Mouse (Mus musculus) right cerebral cortex, adult 18-20 months (tissue): ENCODE measurements around the gene Nacc1.
"Not testable (repeated sequence)": the region's sequence is repeated elsewhere in the genome, so short reads cannot be mapped to it uniquely, and the experiment has no call there.

Experiments used
- DNase-seq: peaks from one replicate; pipeline ENCODE4 v3.0.0; 2022; ENCODE audit warnings: mixed read lengths

Nacc1 gene

DNA sequence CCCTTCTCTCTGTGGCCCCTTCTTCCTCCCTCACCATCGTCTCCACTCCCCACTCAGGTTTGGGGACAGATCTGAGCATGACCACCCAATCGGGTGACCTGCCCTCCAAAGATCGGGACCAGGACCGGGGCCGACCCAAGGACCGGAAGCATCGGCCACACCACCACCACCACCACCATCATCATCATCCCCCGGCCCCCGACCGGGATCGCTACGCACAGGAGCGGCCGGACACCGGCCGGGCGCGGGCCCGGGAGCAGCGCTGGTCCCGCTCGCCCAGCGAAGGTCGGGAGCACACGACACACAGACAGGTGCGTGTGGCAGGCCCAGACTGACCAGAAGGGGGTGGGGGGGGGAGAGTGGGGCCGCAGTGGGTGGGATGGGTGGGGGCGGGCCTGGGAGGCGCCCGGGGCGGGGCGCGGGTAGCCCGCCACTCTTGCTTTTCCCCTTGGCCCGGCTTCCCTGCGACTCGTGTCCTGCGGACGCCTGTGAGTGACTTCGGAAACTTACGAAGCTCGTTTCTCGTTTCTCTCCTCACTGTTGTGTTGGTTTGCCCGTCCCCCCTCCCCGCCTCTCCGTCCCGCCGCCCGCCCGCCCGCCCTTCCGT lies 49.0 kb downstream of the Nacc1 start:
- DNase-seq, result no peak

DNA sequence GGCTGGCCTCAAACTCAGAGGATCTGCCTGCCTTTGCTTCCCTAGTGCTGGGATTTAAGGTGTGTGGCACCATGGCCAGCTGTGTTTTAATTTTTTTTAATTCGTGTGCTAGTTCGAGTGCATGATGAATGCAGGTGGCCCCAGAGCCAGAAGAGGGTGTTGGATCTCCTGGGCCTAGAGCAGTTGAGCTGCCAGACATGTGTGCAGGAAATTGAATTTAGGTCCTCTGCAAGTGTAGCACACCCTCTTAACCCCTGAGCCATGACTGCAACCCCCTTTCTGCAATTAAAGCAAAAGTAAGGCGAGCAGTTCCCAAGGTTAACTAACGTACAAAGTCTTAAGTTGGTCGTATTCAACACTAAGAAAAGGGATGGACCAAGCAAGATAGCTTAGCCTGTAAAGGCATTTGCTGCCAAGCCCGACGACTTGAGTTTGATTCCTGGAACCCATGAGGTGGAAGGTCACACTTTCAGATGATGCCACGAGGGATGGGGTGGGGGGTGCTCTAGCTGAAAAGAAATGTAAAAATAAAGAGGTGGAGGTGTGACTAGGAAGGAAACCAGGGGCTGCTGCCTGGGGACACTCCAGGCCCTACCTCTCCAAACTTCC lies 49.6 kb downstream of the Nacc1 start:
- DNase-seq, result no peak

DNA sequence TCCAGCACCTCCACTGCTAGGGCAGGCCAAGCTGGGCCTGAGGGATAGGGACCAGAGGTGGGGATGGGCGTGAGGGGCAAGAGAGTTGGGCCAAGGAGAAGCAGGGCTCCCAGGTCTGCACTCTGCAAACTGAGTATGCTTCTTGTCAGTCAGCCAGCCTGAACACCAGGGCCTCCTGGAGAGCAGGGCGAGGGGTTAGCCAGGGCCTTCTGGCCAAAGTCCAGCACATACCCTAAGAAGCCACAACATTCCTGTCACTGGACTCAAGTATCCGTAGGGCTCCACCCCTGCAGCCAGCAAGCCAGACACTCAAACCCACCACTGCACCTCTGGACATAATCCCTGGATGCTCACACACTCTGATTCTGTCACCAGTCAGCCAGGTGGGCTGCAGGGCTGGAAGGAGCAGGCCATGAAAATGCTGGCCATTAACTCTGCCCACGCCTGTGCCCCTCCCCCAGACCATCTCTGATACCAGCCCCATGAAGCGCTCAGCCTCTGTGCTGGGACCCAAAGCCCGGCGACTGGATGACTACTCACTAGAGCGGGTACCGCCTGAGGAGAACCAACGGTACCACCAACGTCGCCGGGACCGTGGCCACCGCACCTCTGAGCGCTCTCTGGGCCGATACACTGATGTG lies 51.5 kb downstream of the Nacc1 start:
- no peak for DNase-seq

DNA sequence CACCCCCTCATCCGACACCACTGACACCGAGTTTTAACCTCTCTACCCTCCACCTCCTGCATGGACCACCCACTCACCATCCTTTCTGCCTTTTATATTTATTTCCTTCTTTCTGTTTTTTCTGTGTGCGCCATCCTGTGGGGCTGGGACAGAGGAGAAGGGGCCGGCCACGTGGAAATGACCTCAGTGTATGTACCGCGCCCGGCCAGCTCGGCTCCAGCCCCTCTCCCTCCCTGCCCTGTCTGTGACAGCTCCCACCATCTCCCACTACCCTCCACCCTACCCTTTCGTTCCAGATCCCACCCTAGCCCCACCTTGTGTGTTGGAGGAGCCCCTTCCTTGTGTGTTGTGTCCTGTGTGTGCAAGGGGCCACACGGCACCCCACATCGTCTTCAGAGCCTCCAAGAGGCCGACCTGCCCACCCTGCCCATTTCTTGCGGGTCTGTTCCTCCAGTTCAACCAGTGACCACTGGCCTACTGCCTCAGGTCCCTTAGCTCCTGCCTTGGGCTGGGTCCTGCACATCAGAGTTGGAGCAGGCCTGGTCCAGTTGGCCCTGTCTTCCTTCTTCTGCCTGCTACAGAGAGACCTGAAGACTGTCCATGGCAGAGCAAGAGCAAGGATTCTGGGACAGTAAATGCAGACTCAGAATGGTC lies 52.1 kb downstream of the Nacc1 start:
- no peak for DNase-seq

DNA sequence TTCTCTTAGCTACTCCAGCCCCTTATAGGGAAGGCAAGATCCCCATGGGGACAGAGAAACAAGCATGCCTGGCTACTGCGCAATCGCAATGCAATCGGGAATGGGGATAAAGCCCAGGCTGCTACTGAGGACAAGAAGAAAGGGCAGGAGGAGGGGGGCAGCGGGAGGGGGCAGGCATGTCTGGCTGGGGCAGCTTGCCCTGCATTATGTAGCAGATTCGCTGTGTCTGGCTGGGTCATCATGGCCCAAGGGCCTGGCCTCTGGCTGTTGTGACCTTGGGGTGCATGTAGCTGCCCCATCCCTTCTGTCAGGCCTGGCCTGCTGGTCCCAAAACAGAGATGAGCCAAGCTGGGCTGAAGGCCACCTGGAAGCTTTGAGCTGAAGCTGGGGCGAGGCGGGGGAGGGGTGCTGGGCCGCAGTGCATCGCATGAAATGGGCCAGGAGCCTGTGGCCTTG lies 52.8 kb downstream of the Nacc1 start:
- peak; percentile 39 for DNase-seq

DNA sequence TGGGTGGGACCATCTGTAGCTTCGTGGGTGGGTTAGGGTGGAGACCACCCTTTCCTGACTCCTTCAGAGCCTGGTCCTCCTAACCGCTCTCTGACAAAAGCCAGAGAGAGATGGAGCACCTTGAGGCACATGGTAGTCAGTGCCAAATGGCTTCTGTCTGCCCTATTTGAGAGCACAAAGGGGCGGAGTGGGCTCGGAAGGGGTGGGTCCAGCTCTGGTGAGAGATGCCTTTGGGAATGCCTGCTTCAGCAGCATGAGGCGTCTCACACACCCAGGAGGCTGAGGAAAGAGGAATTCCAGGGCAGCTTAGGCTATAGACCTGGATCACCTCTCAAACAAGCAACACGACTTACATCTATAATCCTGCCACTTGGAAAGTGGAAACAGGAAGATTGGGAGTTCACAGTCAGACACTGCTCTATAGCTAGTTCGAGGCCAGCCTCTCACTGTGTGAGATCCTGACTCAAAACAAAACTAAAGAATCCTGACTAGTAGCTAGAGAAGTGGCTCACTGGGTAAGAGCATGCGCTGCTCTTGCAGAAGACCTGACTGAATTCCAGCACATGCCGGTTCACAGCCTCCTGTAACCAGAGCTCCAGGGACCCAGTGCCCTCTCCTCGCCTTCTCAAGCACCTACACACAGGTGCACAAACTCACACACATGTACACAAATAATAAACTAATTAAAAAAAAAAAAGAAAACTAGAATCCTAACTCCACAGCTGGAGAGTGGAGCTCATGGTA lies 53.6 kb downstream of the Nacc1 start:
- no peak for DNase-seq

DNA sequence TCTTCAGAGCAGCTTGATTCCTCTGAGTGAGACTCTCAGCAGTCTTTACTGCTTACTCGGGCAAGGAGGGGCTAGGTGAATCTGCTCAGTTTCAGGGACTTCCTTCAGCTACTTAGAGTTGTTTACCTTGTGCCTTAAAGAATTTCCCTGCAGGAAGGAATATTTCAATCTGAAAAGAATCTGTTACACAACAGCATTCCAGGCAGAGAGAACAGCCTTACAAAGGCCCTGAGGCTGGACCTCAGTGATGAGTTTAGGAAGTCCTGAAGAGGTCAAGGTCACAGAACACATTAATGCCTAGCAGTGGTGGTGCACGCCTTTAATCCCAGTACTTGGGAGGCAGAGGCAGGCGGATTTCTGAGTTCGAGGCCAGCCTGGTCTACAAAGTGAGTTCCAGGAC lies 55.8 kb downstream of the Nacc1 start:
- DNase-seq, result no peak

DNA sequence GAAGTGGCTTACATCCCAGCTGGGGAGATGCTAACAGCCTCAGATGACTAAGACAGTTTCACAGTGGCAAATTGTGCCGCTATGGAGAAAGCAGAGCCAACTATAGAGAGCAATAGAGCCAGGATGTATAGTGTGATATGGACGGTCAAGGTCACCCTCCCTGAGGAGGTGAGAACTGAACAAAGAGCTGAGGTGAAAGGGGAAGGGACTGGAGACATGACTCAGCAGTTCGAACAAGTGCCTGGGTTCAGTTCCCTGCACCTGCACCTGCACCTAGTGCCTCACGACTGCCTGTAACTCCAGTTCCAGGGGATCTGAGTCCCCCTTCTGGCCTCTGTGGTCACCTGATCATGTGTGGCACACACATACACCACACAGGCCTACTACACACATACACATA lies 57.5 kb downstream of the Nacc1 start:
- DNase-seq, result no peak

DNA sequence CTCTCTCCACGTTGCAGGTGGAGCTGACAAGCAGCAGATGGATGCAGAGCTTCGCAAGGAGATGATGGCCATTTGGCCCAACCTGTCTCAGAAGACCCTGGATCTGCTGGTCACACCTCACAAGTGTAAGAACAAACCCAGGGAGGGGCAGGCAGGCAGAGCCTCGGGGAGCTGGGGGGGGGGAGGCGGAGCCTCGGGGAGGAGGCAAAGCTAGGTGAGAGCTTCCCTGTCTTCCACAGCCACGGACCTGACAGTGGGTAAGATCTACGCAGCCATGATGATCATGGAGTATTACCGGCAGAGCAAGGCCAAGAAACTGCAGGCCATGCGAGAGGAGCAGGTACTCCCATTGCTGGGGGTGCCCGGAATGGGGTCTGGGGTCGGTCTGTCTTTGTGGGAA lies 58.1 kb downstream of the Nacc1 start:
- no peak for DNase-seq

DNA sequence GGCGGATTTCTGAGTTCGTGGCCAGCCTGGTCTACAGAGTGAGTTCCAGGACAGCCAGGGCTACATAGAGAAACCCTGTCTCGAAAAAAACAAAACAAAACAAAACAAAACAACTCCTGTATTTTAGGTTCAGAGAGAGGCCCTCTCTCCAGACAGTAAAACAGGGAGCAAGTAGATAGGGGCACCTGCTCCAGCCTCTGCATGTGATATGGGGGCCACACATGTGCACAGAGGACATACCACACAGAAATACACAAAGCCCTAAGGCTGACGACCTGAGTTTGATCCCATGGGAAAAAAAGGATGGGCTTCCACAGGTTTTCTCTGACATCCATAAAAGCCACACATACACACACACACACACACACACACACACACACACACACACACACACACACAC lies 64.2 kb downstream of the Nacc1 start:
- not testable (repeated sequence) for DNase-seq

DNA sequence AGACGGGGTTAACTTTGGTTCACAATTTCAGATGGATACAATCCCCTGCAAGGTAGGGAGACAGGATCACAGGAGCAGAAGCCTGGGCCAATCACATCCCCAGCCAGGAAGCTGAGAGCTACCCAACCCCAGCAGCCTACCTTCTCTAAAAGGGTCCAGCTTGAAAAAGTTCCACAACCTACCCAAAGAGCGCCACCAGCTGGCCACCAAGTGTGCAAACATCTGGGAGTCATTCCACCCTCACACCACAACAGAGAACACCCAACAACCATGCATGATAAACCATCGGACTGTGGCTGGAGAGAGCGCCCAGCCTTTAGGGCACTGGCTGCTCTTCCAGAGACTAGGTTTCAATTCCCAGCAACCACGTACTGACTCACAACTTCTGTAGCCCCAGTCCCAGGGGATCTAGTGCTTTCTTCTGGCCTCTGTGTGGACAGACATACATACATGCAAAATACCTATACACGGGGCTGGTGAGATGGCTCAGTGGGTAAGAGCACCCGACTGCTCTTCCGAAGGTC lies 66.5 kb downstream of the Nacc1 start:
- DNase-seq, result no peak
